Mouse (Mus musculus): ENCODE measurements at regions not wholly inside any gene's neighbourhood (a gene's known extent, or its start where the extent isn't known, plus 50 kb on each side); places are given as distances from the start of the nearest gene placed in this dataset.

DNA sequence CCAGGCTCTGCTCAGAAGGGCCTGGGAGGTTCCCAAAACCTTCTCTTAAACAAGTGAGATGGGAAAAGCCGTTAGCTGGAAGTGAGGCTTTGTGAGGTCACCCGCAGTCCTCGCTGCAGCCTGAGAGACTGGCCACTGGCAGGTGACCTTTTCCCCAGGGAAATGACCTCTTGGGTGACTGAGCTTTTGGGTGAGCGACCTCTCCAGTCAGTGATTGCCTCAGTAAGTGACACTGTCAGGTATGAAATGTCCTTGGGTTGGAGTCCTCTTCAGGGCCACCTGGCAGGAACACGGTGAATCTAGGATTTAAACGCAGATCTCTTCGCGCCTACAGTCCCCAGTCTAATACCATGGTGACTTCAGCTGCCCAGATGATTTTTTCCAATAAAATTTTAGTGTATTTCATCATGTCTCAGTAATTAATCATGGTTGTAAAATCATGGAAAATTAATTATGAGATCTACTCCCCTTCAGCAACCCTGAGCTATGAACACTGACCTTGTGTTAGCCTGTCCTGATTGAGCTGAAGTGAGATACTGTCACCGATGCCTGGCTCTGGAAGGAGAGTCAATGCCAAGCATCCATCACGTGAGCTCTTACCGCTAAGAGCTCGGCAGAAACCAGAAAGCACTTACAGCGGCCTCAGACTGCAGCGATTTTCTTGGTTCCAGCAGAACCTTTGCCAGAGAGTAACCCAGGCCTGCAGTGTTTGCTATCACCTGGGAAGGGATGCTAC, 87.5 kb upstream of the Sulf2 start:
- TF ChIP-seq POLR2A (IDR thresholded peaks at IDR 0.05; ENCODE audit: insufficient read depth, low read depth, low read length) (no peak), CTCF (IDR thresholded peaks at IDR 0.05; ENCODE audit: insufficient read depth, low read depth, low read length) (no peak)
